Mouse (Mus musculus) kidney, embryonic 15.5 days (tissue): ENCODE measurements around the gene Pid1. TPM values are rescaled to one million over a fixed set of nuclear protein-coding genes. Genes with fewer than 3 reads are reported as not detected.

Source experiments
- ATAC-seq: fragments of 200-750 bp; cut with Nextera tagmentation; replicated peaks from 2 replicates; pipeline ENCODE4 v1.8.0; 2017; ENCODE audit warnings: moderate TSS enrichment; ENCODE audit not compliant: low FRiP score
- H3K27ac ChIP-seq: fragments of 300-500 bp; sonication (generic); 2 replicates; pipeline ENCODE4 v1.5.1; 2015; ENCODE audit warnings: mild to moderate bottlenecking, inconsistent platforms
- H3K27me3 ChIP-seq: fragments of 300-500 bp; sonication (generic); 2 replicates; pipeline ENCODE4 v1.6.1; 2015; ENCODE audit warnings: inconsistent platforms
- H3K36me3 ChIP-seq: fragments of 300-500 bp; sonication (generic); 2 replicates; pipeline ENCODE4 v1.6.1; 2015; ENCODE audit warnings: inconsistent platforms
- H3K4me1 ChIP-seq: fragments of 300-500 bp; sonication (generic); 2 replicates; pipeline ENCODE4 v1.6.1; 2015; ENCODE audit warnings: inconsistent platforms
- H3K4me2 ChIP-seq: fragments of 300-500 bp; sonication (generic); 2 replicates; pipeline ENCODE4 v1.6.1; 2015; ENCODE audit warnings: moderate library complexity, mild to moderate bottlenecking, inconsistent platforms
- H3K4me3 ChIP-seq: fragments of 300-500 bp; sonication (generic); replicated peaks from 2 replicates; pipeline ENCODE4 v1.5.1; 2015; ENCODE audit warnings: mild to moderate bottlenecking, inconsistent platforms
- H3K9ac ChIP-seq: fragments of 300-500 bp; sonication (generic); 2 replicates; pipeline ENCODE4 v1.6.1; 2015; ENCODE audit warnings: mild to moderate bottlenecking, inconsistent platforms
- H3K9me3 ChIP-seq: fragments of 300-500 bp; sonication (generic); replicated peaks from 2 replicates; pipeline ENCODE4 v1.6.1; 2016; ENCODE audit warnings: inconsistent platforms
- WGBS: fragments of 180-500 bp; shearing (Covaris S2); methylation state at CpG from one replicate; pipeline ENCODE4 v1.1.7; 2015; ENCODE audit warnings: mixed read lengths; 5-methylcytosine and 5-hydroxymethylcytosine counted together
- microRNA-seq: library from miRNA; unstranded; fragments of <30 nt; microRNA quantifications from one replicate; pipeline ENCODE4, GENCODE M21; 2016
- polyA plus RNA-seq: library from polyadenylated mRNA; unstranded; fragments of >200 nt; fragmentation: Nextera tagmentation; extraction: Ambion mirVana; gene quantifications from 2 replicates; pipeline ENCODE4 v1.2.1, GENCODE M21; 2015

Pid1 gene
- polyA plus RNA-seq, 1 experiment from 2014 or later, result 34.5 TPM

DNA sequence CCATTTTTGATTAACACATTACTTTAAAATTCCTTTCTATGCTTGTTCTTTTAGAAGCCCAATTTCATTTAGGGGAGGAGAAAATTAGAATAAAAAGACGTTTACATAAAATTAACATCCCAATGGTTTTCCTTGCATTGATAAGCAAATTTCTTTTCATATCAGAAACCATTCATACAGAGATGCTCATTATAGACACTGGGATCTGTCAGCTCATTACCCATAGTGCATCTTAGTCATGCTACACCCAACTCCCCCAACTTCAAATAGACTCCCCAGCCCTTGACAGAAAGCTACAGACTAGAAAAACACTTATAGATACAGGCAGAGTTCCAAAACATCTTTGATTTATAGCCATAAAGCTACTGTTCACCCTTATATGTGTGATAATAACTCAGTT, 277.5 kb downstream of the Pid1 start:
- no peak for ATAC-seq

DNA sequence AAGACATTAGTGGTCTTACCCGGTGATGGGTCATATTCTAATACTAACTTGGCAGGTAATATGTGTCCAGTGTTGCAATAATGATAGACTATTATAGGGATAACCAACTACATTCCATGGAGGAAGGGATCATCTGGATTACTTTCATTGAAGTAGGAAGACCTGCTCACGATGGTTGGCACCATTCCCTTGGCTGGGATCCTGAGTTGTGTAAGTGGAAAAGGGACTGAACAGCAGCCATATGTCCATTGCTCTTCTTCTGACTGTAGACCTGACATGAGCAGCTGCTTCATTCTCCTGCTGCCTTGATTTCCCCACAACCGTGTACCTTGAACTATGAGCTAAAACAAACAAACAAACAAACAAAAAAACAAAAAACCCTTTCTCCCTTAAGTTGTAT, 278.6 kb downstream of the Pid1 start:
- H3K4me2 ChIP-seq, result no peak overlapping the region
- H3K27ac ChIP-seq, result no peak overlapping the region
- H3K27me3 ChIP-seq, result no peaks in the 10 kb centered on the region
- H3K9ac ChIP-seq, result no peak overlapping the region
- 92% methylated on average over 3 of the region's 3 CpGs for WGBS
- no peaks in the 10 kb centered on the region for H3K36me3 ChIP-seq
- no peak overlapping the region for H3K4me3 ChIP-seq
- ATAC-seq, result no peak
- 0 out of 2 replicates have a peak, but pooled peaks cover 3% of the 10 kb centered on the region for H3K4me1 ChIP-seq
- no peaks in the 10 kb centered on the region for H3K9me3 ChIP-seq

More for the DNA sequence above, 277.5 kb downstream of the Pid1 start:
- H3K9me3 ChIP-seq, result no peaks in the 10 kb centered on the region
- H3K36me3 ChIP-seq, result no peaks in the 10 kb centered on the region
- no peak overlapping the region for H3K9ac ChIP-seq
- H3K27ac ChIP-seq, result no peak overlapping the region
- H3K4me1 ChIP-seq, result 0 out of 2 replicates have a peak, but pooled peaks cover 3% of the 10 kb centered on the region
- H3K27me3 ChIP-seq, result no peaks in the 10 kb centered on the region
- no peak overlapping the region for H3K4me2 ChIP-seq
- H3K4me3 ChIP-seq, result no peak overlapping the region
- 78% methylated on average over 1 of the region's 1 CpGs for WGBS

GRCm38 (mm10) chr1:84079566-84079965, 284.4 kb downstream of the Pid1 start:
- Histone ChIP-seq H3K27ac (no peak overlapping the region), H3K9me3 (no peaks in the 10 kb centered on the region), H3K4me3 (no peak overlapping the region), H3K4me1 (no peaks in the 10 kb centered on the region), H3K9ac (no peak overlapping the region), H3K4me2 (no peak overlapping the region), H3K27me3 (no peaks in the 10 kb centered on the region), H3K36me3 (no peaks in the 10 kb centered on the region)
- no peak for ATAC-seq
- 54% methylated on average over 8 of the region's 8 CpGs for WGBS

- Histone ChIP-seq H3K4me2 (no peak overlapping the region), H3K9ac (no peak overlapping the region), H3K36me3 (no peaks in the 10 kb centered on the region), H3K9me3 (no peaks in the 10 kb centered on the region), H3K27ac (no peak overlapping the region), H3K4me1 (no peaks in the 10 kb centered on the region), H3K4me3 (no peak overlapping the region), H3K27me3 (no peaks in the 10 kb centered on the region)
- no peak; the same call in 1 of the 2 replicates for ATAC-seq
- WGBS, result 28% methylated on average over 1 of the region's 1 CpGs
Observed at GRCm38 (mm10) chr1:84077023-84077422, 287.0 kb downstream of the Pid1 start.

DNA sequence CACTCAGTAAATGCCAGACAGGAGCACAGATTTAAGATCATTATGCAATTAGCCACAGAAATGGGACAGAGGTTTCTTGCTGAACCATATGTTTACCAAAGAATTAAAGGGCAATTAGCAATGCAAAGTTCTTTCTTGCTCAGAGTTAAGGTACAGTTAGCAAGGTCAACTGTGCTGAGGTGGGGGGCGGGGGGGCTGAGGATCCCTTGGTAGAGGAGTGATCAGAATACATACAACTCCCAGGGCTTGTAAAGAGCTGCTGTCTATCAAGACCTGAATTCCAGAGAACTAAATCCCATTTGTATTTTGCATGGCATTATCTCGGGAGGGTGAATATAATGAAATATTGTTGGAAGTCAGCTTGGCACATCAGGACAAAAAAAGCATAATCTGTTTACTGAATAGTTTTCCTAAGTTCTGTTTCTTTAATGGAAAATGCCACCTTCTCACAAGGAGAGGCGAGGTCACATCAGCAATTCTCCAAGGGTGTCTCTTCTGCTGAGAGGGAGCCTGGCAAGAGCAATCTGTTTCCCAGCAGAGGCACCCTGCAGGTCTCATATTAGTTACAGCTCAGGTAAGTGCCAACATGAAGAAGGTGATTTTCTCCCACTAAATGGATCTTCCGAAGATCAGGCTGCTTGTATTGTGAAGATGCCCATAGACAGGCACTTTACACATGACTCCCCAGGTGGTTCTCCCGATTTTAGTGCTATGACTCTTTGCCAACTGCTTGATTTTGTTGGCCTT, 306.9 kb downstream of the Pid1 start:
- H3K4me2 ChIP-seq, result no peak overlapping the region
- no peaks in the 10 kb centered on the region for H3K27me3 ChIP-seq
- H3K9me3 ChIP-seq, result no peaks in the 10 kb centered on the region
- H3K4me3 ChIP-seq, result no peak overlapping the region
- no peaks in the 10 kb centered on the region for H3K36me3 ChIP-seq
- no peak overlapping the region for H3K27ac ChIP-seq
- H3K9ac ChIP-seq, result no peak overlapping the region
- H3K4me1 ChIP-seq, result no peaks in the 10 kb centered on the region
- WGBS, result 74% methylated on average over 5 of the region's 5 CpGs
- no peak for ATAC-seq

GRCm38 (mm10) chr1:84056306-84056705, 307.7 kb downstream of the Pid1 start:
- Histone ChIP-seq H3K27ac (no peak overlapping the region), H3K4me2 (no peak overlapping the region), H3K9me3 (no peaks in the 10 kb centered on the region), H3K36me3 (no peaks in the 10 kb centered on the region), H3K9ac (no peak overlapping the region), H3K4me3 (no peak overlapping the region), H3K27me3 (no peaks in the 10 kb centered on the region), H3K4me1 (no peaks in the 10 kb centered on the region)
- ATAC-seq, result no peak
- WGBS, result 73% methylated on average over 1 of the region's 1 CpGs

GRCm38 (mm10) chr1:84025746-84026145, 338.2 kb downstream of the Pid1 start:
- Histone ChIP-seq H3K4me1 (no peaks in the 10 kb centered on the region), H3K4me2 (no peak overlapping the region), H3K9me3 (no peaks in the 10 kb centered on the region), H3K9ac (no peak overlapping the region), H3K4me3 (no peak overlapping the region), H3K36me3 (no peaks in the 10 kb centered on the region), H3K27me3 (no peaks in the 10 kb centered on the region), H3K27ac (no peak overlapping the region)
- ATAC-seq, result no peak
- WGBS, result 89% methylated on average over 1 of the region's 1 CpGs

DNA sequence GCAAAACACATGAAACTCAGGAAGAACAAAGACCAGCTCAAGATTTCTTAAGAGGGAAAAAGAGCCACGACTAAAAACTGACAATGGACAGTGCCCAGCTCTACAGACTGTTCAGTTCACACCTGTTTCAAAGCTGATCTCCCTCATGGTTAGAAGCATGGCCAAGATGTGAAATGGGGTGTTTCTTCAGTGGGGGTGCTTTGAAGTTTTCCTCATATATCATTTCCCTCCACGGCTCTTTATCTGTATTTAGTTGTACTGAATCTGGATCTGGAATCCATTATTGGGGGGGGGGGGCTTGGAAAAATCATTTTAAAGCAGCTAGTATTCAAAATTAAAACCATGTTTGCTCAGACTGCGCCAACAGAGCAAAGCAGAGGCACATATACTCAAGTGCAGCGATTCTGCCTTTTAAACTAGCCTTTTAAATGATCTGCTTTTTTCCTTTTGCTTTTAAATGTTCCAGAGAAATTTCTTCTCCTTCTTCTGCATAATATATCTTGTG, 351.1 kb downstream of the Pid1 start:
- no peak overlapping the region for H3K9ac ChIP-seq
- no peak overlapping the region for H3K4me3 ChIP-seq
- no peak overlapping the region for H3K27ac ChIP-seq
- no peaks in the 10 kb centered on the region for H3K36me3 ChIP-seq
- 78% methylated on average over 4 of the region's 4 CpGs for WGBS
- no peaks in the 10 kb centered on the region for H3K9me3 ChIP-seq
- H3K27me3 ChIP-seq, result no peaks in the 10 kb centered on the region
- H3K4me2 ChIP-seq, result no peak overlapping the region
- no peaks in the 10 kb centered on the region for H3K4me1 ChIP-seq
- no peak for ATAC-seq

GRCm38 (mm10) chr1:84002630-84003029, 361.4 kb downstream of the Pid1 start:
- no peak overlapping the region for H3K9ac ChIP-seq

More at GRCm38 (mm10) chr1:84002630-84003029, 361.4 kb downstream of the Pid1 start:
- Histone ChIP-seq H3K27me3 (no peaks in the 10 kb centered on the region), H3K27ac (no peak overlapping the region), H3K36me3 (no peaks in the 10 kb centered on the region), H3K4me1 (no peaks in the 10 kb centered on the region), H3K4me3 (no peak overlapping the region), H3K9me3 (no peaks in the 10 kb centered on the region), H3K4me2 (no peak overlapping the region)
- no peak for ATAC-seq
- WGBS, result 88% methylated on average over 4 of the region's 4 CpGs

Small RNA genes within 50 kb of the gene (microRNA-seq; reads per million reads assigned to microRNA genes)
- not detected for gene Mir6353
